Mouse (Mus musculus): Measurements from ENCODE around the gene Pcnx4. TPM values are rescaled to one million over a fixed set of nuclear protein-coding genes. Genes with fewer than 3 reads are reported as not detected.

The Pcnx4 gene
- polyA plus RNA-seq (2014; fragmentation: Nextera tagmentation; extraction: Ambion mirVana), result 10.6 TPM in 2 replicates

DNA sequence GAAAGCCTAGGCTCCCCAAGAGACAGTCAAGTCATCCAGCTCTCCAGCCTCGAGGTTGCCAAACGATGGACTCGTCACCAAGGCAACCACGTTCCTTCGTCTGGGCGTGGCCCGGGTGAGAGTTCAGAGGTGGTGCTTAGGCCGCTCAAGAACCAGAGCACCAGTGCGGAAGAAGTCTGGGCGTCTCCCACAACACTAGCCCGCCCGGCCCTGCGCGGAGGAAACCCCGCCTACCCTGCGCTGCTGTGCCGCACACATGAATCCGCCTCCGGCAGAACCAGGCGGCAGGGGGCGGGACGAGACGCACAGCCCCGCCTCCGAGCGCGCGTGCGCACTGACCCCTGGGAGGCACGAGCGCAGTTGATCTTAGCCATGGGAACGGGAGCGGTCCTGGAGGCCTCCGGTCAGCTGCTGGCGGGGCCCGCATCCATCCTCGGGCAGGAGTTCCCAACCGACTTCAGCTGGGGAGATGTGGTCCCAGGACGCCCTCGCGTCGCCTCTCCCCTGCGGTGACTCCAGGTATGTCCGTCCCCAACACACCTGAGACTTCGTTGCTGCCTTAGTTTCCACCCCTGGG lies at the start of gene Pcnx4:
TSS of gene Pcnx4 (plus strand) at position 363 of the 577 bp plus-strand sequence.
- Histone ChIP-seq H3K9me3 (ENCODE audit: control insufficient read depth, low read length) (no peaks in the 10 kb centered on the region), H3K4me3 (ENCODE audit: low read depth, low read length) (peak within 1 kb of the TSS; percentile 70), H3K36me3 (ENCODE audit: control insufficient read depth, insufficient read depth, low read length) (no peaks in the 10 kb centered on the region), H3K4me2 (ENCODE audit: low read length) (peak within 1 kb of the TSS; percentile 69), H3K4me1 (replicated peaks; ENCODE audit: control insufficient read depth, insufficient read depth, low read length) (peaks cover 9% of the 10 kb centered on the region), H3K9ac (ENCODE audit: low read length) (peak within 1 kb of the TSS; percentile 71), H3K27me3 (replicated peaks; ENCODE audit: control insufficient read depth, insufficient read depth, low read length) (no peaks in the 10 kb centered on the region), H3K27ac (ENCODE audit: low read depth) (peak within 1 kb of the TSS; percentile 59)
- WGBS, result under 1% methylated on average over 43 of the region's 45 CpGs
- DNase-seq (ENCODE audit: low spot score) (peak; percentile 99), ATAC-seq (replicated peaks; ENCODE audit: low FRiP score, low TSS enrichment, low read depth) (peak; percentile 100)

GRCm38 (mm10) chr12:72487498-72487897 lies 48.7 kb upstream of the Pcnx4 start:
- DNase-seq (ENCODE audit: low spot score) (no peak), ATAC-seq (replicated peaks; ENCODE audit: low FRiP score, low TSS enrichment, low read depth) (no peak)
- Histone ChIP-seq H3K4me3 (ENCODE audit: low read depth, low read length) (no peak overlapping the region), H3K36me3 (ENCODE audit: control insufficient read depth, insufficient read depth, low read length) (no peaks in the 10 kb centered on the region), H3K27me3 (replicated peaks; ENCODE audit: control insufficient read depth, insufficient read depth, low read length) (no peaks in the 10 kb centered on the region), H3K9ac (ENCODE audit: low read length) (no peak overlapping the region), H3K9me3 (ENCODE audit: control insufficient read depth, low read length) (no peaks in the 10 kb centered on the region), H3K4me1 (replicated peaks; ENCODE audit: control insufficient read depth, insufficient read depth, low read length) (no peaks in the 10 kb centered on the region), H3K27ac (ENCODE audit: low read depth) (no peak overlapping the region), H3K4me2 (ENCODE audit: low read length) (no peak overlapping the region)
- 55% methylated on average over 3 of the region's 3 CpGs for WGBS

GRCm38 (mm10) chr12:72489995-72490394 lies 46.2 kb upstream of the Pcnx4 start:
- no peaks in the 10 kb centered on the region for H3K4me1 ChIP-seq (replicated peaks; ENCODE audit: control insufficient read depth, insufficient read depth, low read length)
- H3K36me3 ChIP-seq (ENCODE audit: control insufficient read depth, insufficient read depth, low read length), result no peaks in the 10 kb centered on the region
- no peaks in the 10 kb centered on the region for H3K9me3 ChIP-seq (ENCODE audit: control insufficient read depth, low read length)
- no peak for ATAC-seq (replicated peaks; ENCODE audit: low FRiP score, low TSS enrichment, low read depth)
- no peak overlapping the region for H3K9ac ChIP-seq (ENCODE audit: low read length)
- no peak for DNase-seq (ENCODE audit: low spot score)
- no peak overlapping the region for H3K4me2 ChIP-seq (ENCODE audit: low read length)
- no peak overlapping the region for H3K27ac ChIP-seq (ENCODE audit: low read depth)
- no peaks in the 10 kb centered on the region for H3K27me3 ChIP-seq (replicated peaks; ENCODE audit: control insufficient read depth, insufficient read depth, low read length)
- WGBS, result 84% methylated on average over 3 of the region's 3 CpGs
- H3K4me3 ChIP-seq (ENCODE audit: low read depth, low read length), result no peak overlapping the region

- Histone ChIP-seq H3K27me3 (replicated peaks; ENCODE audit: control insufficient read depth, insufficient read depth, low read length) (no peaks in the 10 kb centered on the region), H3K4me3 (ENCODE audit: low read depth, low read length) (no peak overlapping the region), H3K9me3 (ENCODE audit: control insufficient read depth, low read length) (no peaks in the 10 kb centered on the region), H3K4me1 (replicated peaks; ENCODE audit: control insufficient read depth, insufficient read depth, low read length) (no peaks in the 10 kb centered on the region), H3K27ac (ENCODE audit: low read depth) (no peak overlapping the region), H3K36me3 (ENCODE audit: control insufficient read depth, insufficient read depth, low read length) (no peaks in the 10 kb centered on the region), H3K4me2 (ENCODE audit: low read length) (no peak overlapping the region), H3K9ac (ENCODE audit: low read length) (no peak overlapping the region)
- WGBS, result 56% methylated on average over 3 of the region's 3 CpGs
- ATAC-seq (replicated peaks; ENCODE audit: low FRiP score, low TSS enrichment, low read depth), result no peak
- DNase-seq (ENCODE audit: low spot score), result no peak
Measured at GRCm38 (mm10) chr12:72491063-72491719, 45.0 kb upstream of the Pcnx4 start.

DNA sequence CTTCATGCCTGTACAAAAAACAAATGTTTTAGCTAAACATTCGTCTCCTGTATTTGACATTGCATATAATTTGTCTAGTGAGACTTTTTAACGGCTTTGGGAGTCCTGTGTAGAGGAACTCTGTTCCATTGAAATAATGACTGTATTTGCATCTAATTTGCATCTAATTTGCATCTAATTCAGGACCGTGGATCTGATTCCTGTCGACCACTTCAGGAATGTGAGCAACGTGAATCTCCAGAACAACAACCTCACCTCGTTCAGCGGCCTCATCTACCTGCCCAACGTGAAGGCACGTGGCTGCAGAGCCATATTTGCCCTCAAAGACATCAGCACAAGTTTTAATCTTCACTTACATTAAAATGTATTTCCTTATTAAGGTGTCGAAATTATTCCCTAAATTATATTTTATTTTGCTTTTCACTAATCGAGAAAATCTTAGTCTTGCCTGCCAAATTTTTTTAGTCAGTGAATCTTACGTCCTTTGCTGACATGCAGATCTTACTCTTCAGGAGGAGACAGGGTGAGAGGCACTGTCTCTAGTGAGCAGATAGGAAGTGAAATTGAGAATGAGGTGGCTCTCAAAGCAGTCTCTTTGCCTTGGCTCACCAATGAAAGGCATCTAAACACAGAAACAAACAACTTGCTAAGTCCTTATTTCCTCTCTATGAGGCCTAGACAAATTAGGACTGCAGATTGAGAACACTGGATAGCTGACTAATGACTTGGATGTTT lies 39.1 kb upstream of the Pcnx4 start:
- no peak overlapping the region for H3K27ac ChIP-seq (ENCODE audit: low read depth)
- no peak overlapping the region for H3K4me2 ChIP-seq (ENCODE audit: low read length)
- WGBS, result 78% methylated on average over 12 of the region's 12 CpGs
- no peak for DNase-seq (ENCODE audit: low spot score)
- no peaks in the 10 kb centered on the region for H3K4me1 ChIP-seq (replicated peaks; ENCODE audit: control insufficient read depth, insufficient read depth, low read length)
- H3K9ac ChIP-seq (ENCODE audit: low read length), result no peak overlapping the region
- H3K27me3 ChIP-seq (replicated peaks; ENCODE audit: control insufficient read depth, insufficient read depth, low read length), result no peaks in the 10 kb centered on the region
- H3K36me3 ChIP-seq (ENCODE audit: control insufficient read depth, insufficient read depth, low read length), result no peaks in the 10 kb centered on the region
- no peaks in the 10 kb centered on the region for H3K9me3 ChIP-seq (ENCODE audit: control insufficient read depth, low read length)
- no peak overlapping the region for H3K4me3 ChIP-seq (ENCODE audit: low read depth, low read length)
- ATAC-seq (replicated peaks; ENCODE audit: low FRiP score, low TSS enrichment, low read depth), result no peak

DNA sequence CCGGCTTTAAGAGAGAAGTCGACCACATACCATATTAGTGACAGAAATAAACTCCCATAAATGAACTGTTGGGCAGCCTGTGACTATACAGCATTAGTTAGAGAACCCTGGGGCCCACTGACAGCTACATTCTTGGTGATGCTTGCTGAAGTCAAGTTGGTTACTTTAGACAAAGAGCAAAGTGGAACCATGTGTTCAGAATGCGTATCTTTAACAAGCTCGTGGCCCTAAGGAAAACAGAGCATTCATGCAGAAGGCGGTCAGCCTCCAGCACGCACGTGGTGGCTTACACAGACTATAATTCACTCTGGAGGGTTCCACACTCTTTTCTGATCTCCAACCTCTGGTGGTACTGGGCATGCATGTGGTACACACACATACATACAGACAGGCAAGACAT lies 26.6 kb upstream of the Pcnx4 start:
- DNase-seq (ENCODE audit: low spot score) (no peak), ATAC-seq (replicated peaks; ENCODE audit: low FRiP score, low TSS enrichment, low read depth) (no peak)
- H3K27me3 ChIP-seq (replicated peaks; ENCODE audit: control insufficient read depth, insufficient read depth, low read length), result no peaks in the 10 kb centered on the region
- H3K9me3 ChIP-seq (ENCODE audit: control insufficient read depth, low read length), result no peaks in the 10 kb centered on the region
- H3K36me3 ChIP-seq (ENCODE audit: control insufficient read depth, insufficient read depth, low read length), result no peaks in the 10 kb centered on the region
- no peaks in the 10 kb centered on the region; the same call in 1 of the 2 replicates for H3K4me1 ChIP-seq (replicated peaks; ENCODE audit: control insufficient read depth, insufficient read depth, low read length)
- H3K4me3 ChIP-seq (ENCODE audit: low read depth, low read length), result no peak overlapping the region
- WGBS, result 78% methylated on average over 7 of the region's 7 CpGs
- no peak overlapping the region for H3K27ac ChIP-seq (ENCODE audit: low read depth)
- no peak overlapping the region for H3K4me2 ChIP-seq (ENCODE audit: low read length)
- H3K9ac ChIP-seq (ENCODE audit: low read length), result no peak overlapping the region

DNA sequence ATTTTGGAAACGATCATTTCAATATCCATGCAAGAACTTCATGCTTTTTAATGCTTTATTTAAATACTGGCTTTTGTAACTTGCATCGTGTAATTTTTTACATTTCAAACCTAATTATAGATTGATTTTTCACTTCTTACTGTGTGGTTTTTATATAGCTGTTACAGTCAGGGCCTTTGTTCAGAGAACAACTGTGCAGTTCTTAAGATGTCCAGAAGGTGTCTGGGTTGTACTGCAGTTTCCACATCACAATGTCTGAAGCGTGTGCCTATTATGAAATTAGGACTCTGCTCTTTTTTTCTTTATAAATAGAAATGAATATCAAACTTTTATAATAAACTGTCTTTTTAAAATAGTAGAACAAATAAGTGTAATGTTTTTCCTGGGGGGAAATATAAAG lies 20.7 kb upstream of the Pcnx4 start:
- Histone ChIP-seq H3K4me1 (replicated peaks; ENCODE audit: control insufficient read depth, insufficient read depth, low read length) (no peaks in the 10 kb centered on the region), H3K9me3 (ENCODE audit: control insufficient read depth, low read length) (no peaks in the 10 kb centered on the region), H3K4me2 (ENCODE audit: low read length) (no peak overlapping the region), H3K4me3 (ENCODE audit: low read depth, low read length) (no peak overlapping the region), H3K27me3 (replicated peaks; ENCODE audit: control insufficient read depth, insufficient read depth, low read length) (no peaks in the 10 kb centered on the region), H3K36me3 (ENCODE audit: control insufficient read depth, insufficient read depth, low read length) (no peaks in the 10 kb centered on the region), H3K27ac (ENCODE audit: low read depth) (no peak overlapping the region), H3K9ac (ENCODE audit: low read length) (no peak overlapping the region)
- ATAC-seq (replicated peaks; ENCODE audit: low FRiP score, low TSS enrichment, low read depth), result no peak
- 67% methylated on average over 3 of the region's 3 CpGs for WGBS
- DNase-seq (ENCODE audit: low spot score), result no peak

- H3K4me2 ChIP-seq (ENCODE audit: low read length), result no peak overlapping the region
Measured at GRCm38 (mm10) chr12:72518114-72518728, 18.0 kb upstream of the Pcnx4 start.

More at GRCm38 (mm10) chr12:72518114-72518728, 18.0 kb upstream of the Pcnx4 start:
- 92% methylated on average over 12 of the region's 12 CpGs for WGBS
- Histone ChIP-seq H3K4me1 (replicated peaks; ENCODE audit: control insufficient read depth, insufficient read depth, low read length) (no peaks in the 10 kb centered on the region), H3K36me3 (ENCODE audit: control insufficient read depth, insufficient read depth, low read length) (no peaks in the 10 kb centered on the region), H3K27ac (ENCODE audit: low read depth) (no peak overlapping the region), H3K9ac (ENCODE audit: low read length) (no peak overlapping the region), H3K4me3 (ENCODE audit: low read depth, low read length) (no peak overlapping the region), H3K27me3 (replicated peaks; ENCODE audit: control insufficient read depth, insufficient read depth, low read length) (no peaks in the 10 kb centered on the region), H3K9me3 (ENCODE audit: control insufficient read depth, low read length) (no peaks in the 10 kb centered on the region)
- no peak for ATAC-seq (replicated peaks; ENCODE audit: low FRiP score, low TSS enrichment, low read depth)
- no peak for DNase-seq (ENCODE audit: low spot score)

Data from intestine, embryonic 14.5 days (tissue).